Mouse (Mus musculus) gastrocnemius, postnatal 36 days (tissue): ENCODE measurements around the gene Raph1. TPM values are rescaled to one million over a fixed set of nuclear protein-coding genes. Genes with fewer than 3 reads are reported as not detected.
"Not testable (repeated sequence)": the region's sequence is repeated elsewhere in the genome, so short reads cannot be mapped to it uniquely, and the experiment has no call there.

Experiments used
- DNase-seq, 2 experiments: peaks; one replicate each; pipeline ENCODE4 v3.0.0; 2022
- intact Hi-C: fragments of 180-260 bp; cut with DNase I; formaldehyde crosslinking; loops from one replicate; pipeline ENCODE4 v1.15.1; 2025
- microRNA-seq, 2 experiments: library from miRNA; unstranded; fragments of <30 nt; microRNA quantifications; one replicate each; pipeline ENCODE4 v1.2.0; 2021
- total RNA-seq, 2 experiments: library from RNA; stranded (reverse); gene quantifications; 2 replicates each; pipeline ENCODE4 v1.2.3; 2021

Gene Raph1
- total RNA-seq, 2 experiments from 2014 or later, result 17.1 to 21.1 TPM

- DNase-seq, result no peak
- intact Hi-C loops, result no loop called here
Observed at GRCm38 (mm10) chr1:60460623-60461022, 106.3 kb downstream of the Raph1 start.

- no peak for DNase-seq
- intact Hi-C loops, result no loop called here
Observed at GRCm38 (mm10) chr1:60449896-60450295, 117.0 kb downstream of the Raph1 start.

GRCm38 (mm10) chr1:60447067-60447466 lies 119.8 kb downstream of the Raph1 start:
- DNase-seq, result no peak
- intact Hi-C loops, result no loop called here

- intact Hi-C loops, DNase-seq: not testable (repeated sequence)
Observed at GRCm38 (mm10) chr1:60441438-60441837, 125.5 kb downstream of the Raph1 start.

GRCm38 (mm10) chr1:60432497-60432896 lies 134.4 kb downstream of the Raph1 start:
- intact Hi-C loops, result no loop called here
- no peak for DNase-seq

Small RNA genes within 50 kb of the gene (microRNA-seq; reads per million reads assigned to microRNA genes)
- 0 reads per million in 2 experiments for gene Gm23762

Other genes with a start within 250 kb of the Raph1 start
- gene Cyp20a1, start 223.8 kb downstream of the Raph1 start, total RNA-seq, result 1 to 10 TPM; 4.4 to 5.2 TPM
- gene Abi2, start 157.5 kb downstream of the Raph1 start, total RNA-seq, result 10 to 100 TPM; 11.7 to 11.8 TPM
- 1 to 10 TPM; 2.2 to 2.6 TPM for gene Cd28, start 149.7 kb upstream of the Raph1 start, total RNA-seq